Mouse (Mus musculus): ENCODE data around the gene Il33. TPM values are rescaled to one million over a fixed set of nuclear protein-coding genes. Genes with fewer than 3 reads are reported as not detected.

The Il33 gene
- polyA plus RNA-seq, 1 experiment, result not detected

DNA sequence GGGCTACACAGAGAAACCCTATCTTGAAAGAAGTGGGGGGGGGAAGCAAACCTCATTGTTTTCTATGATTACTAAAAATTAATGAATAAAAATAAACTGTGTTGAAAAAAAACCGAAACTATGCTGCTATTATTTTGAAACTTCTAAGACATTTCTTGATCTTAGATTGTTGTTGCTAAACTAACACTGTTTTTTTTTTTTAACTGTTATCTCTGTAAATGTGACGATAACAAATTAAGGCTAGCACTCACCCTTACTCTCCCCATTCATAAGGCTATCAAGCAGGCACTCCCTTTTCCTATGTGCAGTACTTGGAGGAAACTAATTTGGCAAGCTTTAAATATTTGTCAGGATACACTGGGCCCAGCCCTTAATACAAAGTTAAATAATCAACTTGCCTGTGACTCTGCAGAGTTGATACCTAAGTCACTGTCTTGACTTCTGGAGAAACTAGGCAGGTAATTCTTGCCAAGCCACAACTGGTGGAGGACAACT lies 38.7 kb downstream of the Il33 start:
- no peaks in the 10 kb centered on the region for H3K36me3 ChIP-seq (ENCODE audit: control insufficient read depth)
- peaks cover 2% of the 10 kb centered on the region; the same call in 1 of the 2 replicates for H3K9me3 ChIP-seq (ENCODE audit: control insufficient read depth, low read length)
- H3K27me3 ChIP-seq (ENCODE audit: control insufficient read depth), result no peaks in the 10 kb centered on the region
- TF ChIP-seq GATA1 (IDR thresholded peaks at IDR 0.05; ENCODE audit: low read length), result no peak
- TF ChIP-seq TAL1 (IDR thresholded peaks at IDR 0.05; ENCODE audit: low read length), result no peak
- no peaks in the 10 kb centered on the region for H3K4me1 ChIP-seq (ENCODE audit: control insufficient read depth)
- H3K4me3 ChIP-seq (replicated peaks), result no peak overlapping the region

DNA sequence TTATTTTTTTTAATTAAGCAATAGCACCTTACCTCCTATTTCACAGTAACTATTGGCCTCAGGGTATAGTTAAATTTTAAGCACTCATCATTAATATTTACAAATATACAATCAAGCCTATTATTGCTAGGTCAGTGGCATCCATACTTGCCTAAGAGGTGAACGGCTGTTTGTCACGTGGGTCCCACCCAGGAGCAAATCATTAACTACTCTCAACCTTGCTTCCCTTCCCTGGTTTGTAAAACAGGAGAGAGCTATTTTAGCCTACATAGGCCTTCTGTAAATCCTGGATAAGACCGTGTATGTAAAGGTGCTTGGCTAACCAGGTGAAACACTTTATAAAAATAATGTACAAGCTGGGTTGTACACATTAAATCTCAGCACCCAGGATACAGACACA lies 43.0 kb downstream of the Il33 start:
- TF ChIP-seq TAL1 (IDR thresholded peaks at IDR 0.05; ENCODE audit: low read length) (no peak), GATA1 (IDR thresholded peaks at IDR 0.05; ENCODE audit: low read length) (no peak)

DNA sequence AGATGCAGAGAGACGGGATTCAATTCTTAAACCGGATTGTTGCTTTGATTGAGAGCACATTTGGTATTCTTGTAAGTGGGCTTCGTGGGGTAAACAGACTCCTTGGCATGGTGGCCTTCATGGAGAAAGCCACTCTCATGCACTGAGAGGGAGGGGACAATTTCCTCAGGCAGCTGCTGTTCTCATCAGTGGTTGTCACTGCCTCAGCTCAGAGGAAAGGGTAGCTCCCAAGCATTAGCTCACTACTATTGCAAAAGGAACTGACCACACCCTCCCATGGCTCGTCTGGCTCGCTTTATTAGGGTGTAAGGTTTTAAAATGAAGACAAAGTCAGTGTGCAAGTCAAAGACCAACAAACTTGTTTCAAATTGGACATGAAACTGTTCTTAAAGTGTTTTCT lies 48.5 kb downstream of the Il33 start:
- no peaks in the 10 kb centered on the region for H3K4me1 ChIP-seq (ENCODE audit: control insufficient read depth)
- H3K4me3 ChIP-seq (replicated peaks), result no peak overlapping the region
- TF ChIP-seq TAL1 (IDR thresholded peaks at IDR 0.05; ENCODE audit: low read length), result no peak
- no peak for TF ChIP-seq GATA1 (IDR thresholded peaks at IDR 0.05; ENCODE audit: low read length)
- H3K9me3 ChIP-seq (ENCODE audit: control insufficient read depth, low read length), result peaks cover 4% of the 10 kb centered on the region; the same call in 1 of the 2 replicates
- no peaks in the 10 kb centered on the region for H3K36me3 ChIP-seq (ENCODE audit: control insufficient read depth)
- no peaks in the 10 kb centered on the region for H3K27me3 ChIP-seq (ENCODE audit: control insufficient read depth)

More for the DNA sequence above, 43.0 kb downstream of the Il33 start:
- no peaks in the 10 kb centered on the region for H3K27me3 ChIP-seq (ENCODE audit: control insufficient read depth)
- H3K36me3 ChIP-seq (ENCODE audit: control insufficient read depth), result no peaks in the 10 kb centered on the region
- peaks cover 2% of the 10 kb centered on the region; the same call in 1 of the 2 replicates for H3K9me3 ChIP-seq (ENCODE audit: control insufficient read depth, low read length)
- no peak overlapping the region for H3K4me3 ChIP-seq (replicated peaks)
- H3K4me1 ChIP-seq (ENCODE audit: control insufficient read depth), result no peaks in the 10 kb centered on the region

DNA sequence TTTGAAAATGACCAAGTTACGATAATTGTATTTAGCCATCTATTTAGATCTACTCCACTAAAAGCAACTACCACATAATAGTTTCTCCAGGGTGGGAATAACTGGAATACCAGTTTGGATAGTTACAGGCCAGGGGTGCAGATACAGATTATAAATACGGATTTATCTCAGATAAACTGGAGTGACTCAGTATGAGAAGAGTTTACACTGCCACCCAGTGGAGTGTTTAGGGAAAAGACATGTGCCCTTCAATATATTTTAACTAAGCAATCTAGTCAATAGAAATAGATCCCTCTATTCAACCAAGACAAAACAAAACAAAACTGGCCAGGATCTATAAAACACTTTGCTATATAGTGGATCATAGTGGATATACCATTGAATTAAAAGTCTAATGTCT lies 53.9 kb downstream of the Il33 start:
- Histone ChIP-seq H3K4me1 (ENCODE audit: control insufficient read depth) (no peaks in the 10 kb centered on the region), H3K4me3 (replicated peaks) (no peak overlapping the region), H3K36me3 (ENCODE audit: control insufficient read depth) (no peaks in the 10 kb centered on the region), H3K27me3 (ENCODE audit: control insufficient read depth) (no peaks in the 10 kb centered on the region), H3K9me3 (ENCODE audit: control insufficient read depth, low read length) (peaks cover 4% of the 10 kb centered on the region; the same call in 1 of the 2 replicates)
- no peak for TF ChIP-seq TAL1 (IDR thresholded peaks at IDR 0.05; ENCODE audit: low read length)

DNA sequence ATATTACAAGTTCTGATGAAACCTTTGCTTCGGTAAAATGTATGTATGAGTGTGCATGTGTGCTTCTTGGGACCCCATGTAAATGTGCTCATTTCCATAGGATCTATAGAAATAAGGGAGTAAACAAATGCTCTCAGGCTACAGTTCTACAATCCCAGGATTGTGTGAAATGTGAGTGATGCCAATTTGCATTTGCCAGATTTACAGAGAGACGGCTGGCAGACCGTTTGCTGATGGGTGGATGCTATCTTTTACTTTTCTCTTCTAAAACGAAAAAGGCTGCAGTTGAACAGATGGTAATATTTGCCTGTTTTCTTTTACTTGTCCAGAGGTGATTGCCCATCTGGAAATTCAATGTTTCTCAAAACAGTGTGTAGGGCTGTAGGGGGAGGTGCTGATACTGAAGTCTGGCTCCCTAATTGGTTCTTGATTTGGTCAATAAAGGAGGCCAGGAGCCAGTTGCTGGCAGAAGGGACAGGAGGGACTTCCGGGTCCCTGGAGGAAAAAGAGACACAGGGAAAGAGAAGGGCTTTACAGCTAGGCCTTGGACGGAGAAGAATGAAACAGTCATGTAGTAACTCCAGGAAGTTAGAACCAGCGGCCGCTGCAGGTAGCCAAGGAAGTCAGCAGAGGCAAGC lies 54.7 kb downstream of the Il33 start:
- peaks cover 4% of the 10 kb centered on the region; the same call in 1 of the 2 replicates for H3K9me3 ChIP-seq (ENCODE audit: control insufficient read depth, low read length)
- no peaks in the 10 kb centered on the region for H3K27me3 ChIP-seq (ENCODE audit: control insufficient read depth)
- no peak overlapping the region for H3K4me3 ChIP-seq (replicated peaks)
- TF ChIP-seq GATA1 (IDR thresholded peaks at IDR 0.05; ENCODE audit: low read length), result no peak
- TF ChIP-seq TAL1 (IDR thresholded peaks at IDR 0.05; ENCODE audit: low read length), result no peak
- no peaks in the 10 kb centered on the region for H3K4me1 ChIP-seq (ENCODE audit: control insufficient read depth)
- H3K36me3 ChIP-seq (ENCODE audit: control insufficient read depth), result no peaks in the 10 kb centered on the region

DNA sequence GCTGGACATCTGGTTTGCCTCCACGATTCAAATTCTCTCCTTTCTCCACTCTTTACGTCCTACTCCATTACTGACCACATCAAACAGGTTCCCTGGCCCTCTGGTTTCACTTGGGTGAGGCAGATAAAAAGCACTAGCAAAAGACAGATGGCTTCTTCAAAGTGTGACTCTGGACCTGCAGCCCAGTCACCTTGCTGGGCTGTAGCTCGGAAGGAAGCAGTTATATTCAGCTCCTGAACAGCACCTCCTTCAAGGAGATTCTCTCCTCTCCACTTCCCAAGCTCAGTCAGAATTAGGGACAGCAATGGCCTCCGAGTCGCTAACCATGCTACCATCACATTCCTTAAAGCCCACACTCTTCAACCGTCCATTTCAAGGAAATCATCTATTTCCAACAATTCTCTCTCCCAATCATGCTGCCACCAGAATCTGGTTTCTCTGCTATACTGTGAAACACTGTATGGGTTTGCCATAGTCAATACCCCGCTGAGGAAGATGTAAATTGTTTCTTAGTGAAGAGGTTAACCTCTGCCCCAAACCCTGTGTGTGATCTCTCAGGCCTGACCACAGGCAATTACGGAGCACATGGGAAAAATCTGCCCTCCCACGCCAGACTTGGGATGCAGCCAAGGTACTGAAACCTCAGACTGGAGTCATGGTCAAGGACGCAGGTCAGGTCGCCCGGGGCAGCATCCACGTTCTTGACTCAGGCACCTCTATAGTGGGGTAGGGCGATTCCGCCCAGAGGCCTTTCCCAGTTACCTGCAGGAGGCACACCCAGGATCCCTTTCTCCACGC lies 59.5 kb downstream of the Il33 start:
- H3K4me1 ChIP-seq (ENCODE audit: control insufficient read depth), result no peaks in the 10 kb centered on the region
- TF ChIP-seq TAL1 (IDR thresholded peaks at IDR 0.05; ENCODE audit: low read length) (no peak), GATA1 (IDR thresholded peaks at IDR 0.05; ENCODE audit: low read length) (no peak)
- no peaks in the 10 kb centered on the region for H3K36me3 ChIP-seq (ENCODE audit: control insufficient read depth)
- no peaks in the 10 kb centered on the region for H3K9me3 ChIP-seq (ENCODE audit: control insufficient read depth, low read length)
- H3K4me3 ChIP-seq (replicated peaks), result no peak overlapping the region
- no peaks in the 10 kb centered on the region for H3K27me3 ChIP-seq (ENCODE audit: control insufficient read depth)

DNA sequence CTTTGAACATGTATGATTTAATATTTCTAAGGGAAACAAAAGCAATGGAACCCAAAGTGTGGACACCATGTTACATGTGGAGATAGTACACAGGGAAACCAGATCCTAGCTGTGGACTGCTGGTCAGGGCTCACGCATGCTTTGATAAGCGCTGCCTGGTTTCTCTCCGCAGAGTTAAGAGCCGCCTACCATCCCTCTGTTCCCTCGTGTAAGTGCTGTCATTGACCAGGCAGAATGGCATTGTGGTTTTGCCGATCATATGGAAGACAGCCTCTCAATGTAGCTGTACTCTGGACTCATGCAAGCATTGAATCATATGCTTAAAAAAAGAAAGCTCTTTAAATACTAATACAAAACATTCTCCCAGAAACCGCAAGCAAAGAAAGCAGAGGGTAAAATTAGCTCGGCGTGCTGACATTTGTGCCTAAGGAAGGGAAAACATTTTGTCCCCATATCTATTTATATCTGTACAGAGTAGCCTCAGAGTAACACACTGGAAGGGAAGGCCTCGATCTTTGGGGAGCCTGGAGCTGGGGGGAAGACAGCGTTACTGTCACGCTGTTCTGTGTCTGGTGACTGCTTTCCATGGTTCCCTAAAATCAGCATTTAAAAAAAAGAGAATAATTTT lies 61.7 kb downstream of the Il33 start:
- H3K27me3 ChIP-seq (ENCODE audit: control insufficient read depth), result no peaks in the 10 kb centered on the region
- H3K4me1 ChIP-seq (ENCODE audit: control insufficient read depth), result no peaks in the 10 kb centered on the region

DNA sequence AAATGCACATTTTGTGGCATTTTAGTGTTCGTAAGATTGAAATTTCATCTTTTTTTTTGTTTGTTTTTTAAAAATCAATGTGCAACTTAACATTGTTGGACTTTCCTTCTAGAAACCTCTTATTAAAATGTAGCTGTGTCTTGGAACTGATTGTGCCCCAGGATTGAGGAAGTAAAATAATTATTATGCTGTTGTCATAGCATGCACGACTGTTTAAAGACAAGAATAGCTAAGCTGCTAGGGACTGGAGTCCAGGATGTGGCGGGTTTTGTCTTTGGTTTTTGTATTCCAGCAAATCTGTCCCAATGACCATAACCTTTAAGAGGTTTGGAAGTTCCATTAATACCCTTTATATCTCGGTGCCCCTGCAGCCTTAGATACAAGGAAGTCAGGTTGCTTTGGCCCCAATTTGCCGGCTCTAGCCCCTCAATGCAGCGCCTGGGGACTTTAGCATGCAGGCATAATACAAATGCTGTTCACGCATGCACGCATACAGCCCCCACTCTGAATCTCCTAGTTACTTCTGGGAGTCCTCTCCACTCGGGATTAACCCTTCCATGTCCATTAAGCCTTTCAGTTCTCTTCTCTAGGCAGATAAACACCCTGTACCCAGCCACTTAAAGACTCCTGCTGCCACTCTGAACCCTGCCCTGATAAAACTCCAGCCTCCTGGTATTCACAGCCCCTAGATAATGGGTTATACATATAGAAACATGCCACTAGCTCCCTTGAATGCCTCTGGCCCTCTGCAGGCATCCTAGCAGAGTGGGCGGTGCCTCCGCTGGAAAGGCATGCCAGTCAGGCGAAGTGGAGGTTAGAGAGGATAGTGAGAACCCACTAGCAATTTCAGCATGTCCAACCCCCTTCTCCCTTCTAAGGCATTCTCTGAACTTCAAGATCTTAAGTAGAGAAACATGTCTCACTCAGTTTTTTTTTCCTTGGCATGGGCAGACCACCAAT lies 75.8 kb downstream of the Il33 start:
- no peak overlapping the region for H3K4me3 ChIP-seq (replicated peaks)
- no peaks in the 10 kb centered on the region for H3K27me3 ChIP-seq (ENCODE audit: control insufficient read depth)
- no peaks in the 10 kb centered on the region for H3K9me3 ChIP-seq (ENCODE audit: control insufficient read depth, low read length)
- TF ChIP-seq GATA1 (IDR thresholded peaks at IDR 0.05; ENCODE audit: low read length) (no peak), TAL1 (IDR thresholded peaks at IDR 0.05; ENCODE audit: low read length) (no peak)
- H3K36me3 ChIP-seq (ENCODE audit: control insufficient read depth), result no peaks in the 10 kb centered on the region
- no peaks in the 10 kb centered on the region for H3K4me1 ChIP-seq (ENCODE audit: control insufficient read depth)

More for the DNA sequence above, 61.7 kb downstream of the Il33 start:
- Histone ChIP-seq H3K36me3 (ENCODE audit: control insufficient read depth) (no peaks in the 10 kb centered on the region), H3K9me3 (ENCODE audit: control insufficient read depth, low read length) (no peaks in the 10 kb centered on the region), H3K4me3 (replicated peaks) (no peak overlapping the region)
- no peak for TF ChIP-seq GATA1 (IDR thresholded peaks at IDR 0.05; ENCODE audit: low read length)
- no peak for TF ChIP-seq TAL1 (IDR thresholded peaks at IDR 0.05; ENCODE audit: low read length)
